Mouse (Mus musculus): ENCODE results near the gene Gpr33.

DNA sequence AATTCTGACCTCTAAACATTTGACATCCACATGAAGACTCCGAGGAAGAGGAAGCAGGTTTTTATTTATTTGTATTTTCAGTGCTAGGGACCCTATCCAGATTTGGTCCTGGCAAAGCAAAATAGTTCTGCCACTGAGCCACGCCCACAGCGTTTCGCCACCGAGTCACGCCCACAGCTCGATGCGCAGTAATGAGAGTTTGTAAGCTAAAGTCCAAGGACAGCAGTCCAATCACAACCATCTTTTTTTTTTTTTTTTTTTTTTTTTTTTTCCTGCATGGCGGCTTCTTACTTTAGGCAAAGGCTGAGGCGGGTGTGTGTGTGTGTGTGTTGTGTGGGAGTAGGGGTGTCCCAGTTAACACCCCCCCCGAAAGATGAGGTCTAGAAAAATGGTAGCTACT is 13.8 kb downstream of the Gpr33 start:
- no peak for TF ChIP-seq CTCF (IDR thresholded peaks at IDR 0.05; ENCODE audit: low read depth)
- no peak for TF ChIP-seq EP300 (IDR thresholded peaks at IDR 0.05; ENCODE audit: low read depth)
